10 mouse cellular contexts compared by ENCODE assay signal in genomic region chr7:24459843-24460242, GRCm38 (mm10). TPM values are rescaled to one million over a fixed set of nuclear protein-coding genes. Genes with fewer than 3 reads are reported as not detected.
DNase-seq lines count a peak whose midpoint lies in the region; ATAC-seq lines count a peak whose summit lies in the region.
"Had no signal": no experiment of that assay in that cellular context is flagged by ENCODE, and none has a peak within 500 bp of the region (broad histone marks: within the 10 kb centered on the region; RNA-seq: fewer than 3 reads in every experiment).

No protein-coding gene starts in this region.

- H3K9me3 ChIP-seq in lung, embryonic 16.5 days (ENCODE audit: control insufficient read depth, low read length), result no peaks in the 10 kb centered on the region
- no peaks in the 10 kb centered on the region for H3K9me3 ChIP-seq in hindbrain, embryonic 13.5 days
- H3K9me3 ChIP-seq: embryonic facial prominence, embryonic 12.5 days; hindbrain, embryonic 10.5 days; limb, embryonic 15.5 days had no signal

- 43% methylated on average over 3 of the region's 3 CpGs for WGBS in lung, embryonic 16.5 days
- 75% methylated on average over 3 of the region's 3 CpGs for WGBS in hindbrain, embryonic 13.5 days

- H3K36me3 ChIP-seq in lung, embryonic 16.5 days (ENCODE audit: control insufficient read depth, insufficient read depth, low read length), result no peaks in the 10 kb centered on the region
- H3K36me3 ChIP-seq in hindbrain, embryonic 13.5 days, result no peaks in the 10 kb centered on the region
- H3K36me3 ChIP-seq: embryonic facial prominence, embryonic 12.5 days; hindbrain, embryonic 10.5 days; limb, embryonic 15.5 days had no signal

- intact Hi-C loops in heart, postnatal 14 days (cut with DNase I), result no loop called here

- no peak overlapping the region for H3K9ac ChIP-seq in lung, embryonic 16.5 days (ENCODE audit: low read length)
- H3K9ac ChIP-seq in hindbrain, embryonic 13.5 days, result no peak overlapping the region
- H3K9ac ChIP-seq: embryonic facial prominence, embryonic 12.5 days; limb, embryonic 15.5 days had no signal

- H3K4me3 ChIP-seq in lung, embryonic 16.5 days (ENCODE audit: low read length), result no peak overlapping the region
- H3K4me3 ChIP-seq in hindbrain, embryonic 13.5 days, result no peak overlapping the region
- H3K4me3 ChIP-seq: embryonic facial prominence, embryonic 12.5 days; hindbrain, embryonic 10.5 days; limb, embryonic 15.5 days had no signal

- no peak overlapping the region for H3K4me2 ChIP-seq in lung, embryonic 16.5 days (ENCODE audit: low read depth, low read length)
- no peak overlapping the region for H3K4me2 ChIP-seq in hindbrain, embryonic 13.5 days
- H3K4me2 ChIP-seq: embryonic facial prominence, embryonic 12.5 days; limb, embryonic 15.5 days had no signal

- peaks cover 20% of the 10 kb centered on the region for H3K4me1 ChIP-seq in lung, embryonic 16.5 days (replicated peaks; ENCODE audit: control insufficient read depth, insufficient read depth, low read length)
- peaks cover 12% of the 10 kb centered on the region for H3K4me1 ChIP-seq in hindbrain, embryonic 13.5 days (replicated peaks)

- ATAC-seq in lung, embryonic 16.5 days (ENCODE audit: low read depth), result peak; percentile 23; the same call in 1 of the 2 replicates
- no peak for ATAC-seq in hindbrain, embryonic 13.5 days (ENCODE audit: low FRiP score)

- no peaks in the 10 kb centered on the region for H3K27me3 ChIP-seq in lung, embryonic 16.5 days (ENCODE audit: control insufficient read depth, insufficient read depth, low read depth, low read length)
- H3K27me3 ChIP-seq in hindbrain, embryonic 13.5 days, result peaks cover 8% of the 10 kb centered on the region; the same call in 1 of the 2 replicates

- DNase-seq in urinary bladder, adult 18-20 months (ENCODE audit: low spot score in 2 of 2), result peak; percentile 38 to 61
- no peak for DNase-seq in urinary bladder, adult 2 months (ENCODE audit: low spot score)
- peak; percentile 51 to 53 for DNase-seq in heart, postnatal 14 days
- no peak for DNase-seq in frontal cortex, postnatal 25 days (ENCODE audit: low spot score in 2 of 2)
- no peak for DNase-seq in frontal cortex, postnatal 14 days (ENCODE audit: low spot score in 2 of 2)

- peak overlapping the region; percentile 69 for H3K27ac ChIP-seq in lung, embryonic 16.5 days (ENCODE audit: low read length)
- no peak overlapping the region for H3K27ac ChIP-seq in hindbrain, embryonic 13.5 days
- H3K27ac ChIP-seq: embryonic facial prominence, embryonic 12.5 days; hindbrain, embryonic 10.5 days; limb, embryonic 15.5 days had no signal

RNA-seq across cellular contexts. Expression of gene Plaur, which starts 2.4 kb away (rescaled TPM):
- polyA plus RNA-seq in urinary bladder, adult 2 months (2012; rRNA removed), result 18.8 and 28.9 TPM in 2 replicates
- total RNA-seq in heart, postnatal 14 days (2021), result 1 to 10 TPM; 3.5 to 4.0 TPM
- polyA plus RNA-seq in lung, embryonic 16.5 days (2015; fragmentation: Nextera tagmentation; extraction: Ambion mirVana), result 17.6 and 19.7 TPM in 2 replicates
- 1.2 and 1.6 TPM in 2 replicates for polyA plus RNA-seq in hindbrain, embryonic 13.5 days (2015; fragmentation: Nextera tagmentation; extraction: Ambion mirVana)

RNA-seq across cellular contexts. Expression of gene Irgc1, which starts 7.7 kb away (rescaled TPM):
- polyA plus RNA-seq in urinary bladder, adult 2 months (2012; rRNA removed), result 0.03 TPM in 1 of 2 replicates, not detected in the other
- total RNA-seq in heart, postnatal 14 days (2021), result not detected
- polyA plus RNA-seq in lung, embryonic 16.5 days (2015; fragmentation: Nextera tagmentation; extraction: Ambion mirVana), result not detected in 2 replicates
- polyA plus RNA-seq in hindbrain, embryonic 13.5 days (2015; fragmentation: Nextera tagmentation; extraction: Ambion mirVana), result not detected in 2 replicates
- polyA plus RNA-seq: embryonic facial prominence, embryonic 12.5 days; hindbrain, embryonic 10.5 days had no signal

RNA-seq across cellular contexts. Expression of gene Cadm4, which starts 22.0 kb away (rescaled TPM):
- 10.0 and 19.2 TPM in 2 replicates for polyA plus RNA-seq in urinary bladder, adult 2 months (2012; rRNA removed)
- 10 to 100 TPM; 14.3 to 14.7 TPM for total RNA-seq in heart, postnatal 14 days (2021)
- polyA plus RNA-seq in lung, embryonic 16.5 days (2015; fragmentation: Nextera tagmentation; extraction: Ambion mirVana), result 1.4 and 1.8 TPM in 2 replicates
- polyA plus RNA-seq in hindbrain, embryonic 13.5 days (2015; fragmentation: Nextera tagmentation; extraction: Ambion mirVana), result 67.2 and 67.9 TPM in 2 replicates

RNA-seq across cellular contexts. Expression of gene Zfp428, which starts 47.0 kb away (rescaled TPM):
- polyA plus RNA-seq in urinary bladder, adult 2 months (2012; rRNA removed), result 10.0 and 10.7 TPM in 2 replicates
- 10 to 100 TPM; 13.8 to 14.7 TPM for total RNA-seq in heart, postnatal 14 days (2021)
- polyA plus RNA-seq in lung, embryonic 16.5 days (2015; fragmentation: Nextera tagmentation; extraction: Ambion mirVana), result 30.4 and 31.8 TPM in 2 replicates
- 259 and 270 TPM in 2 replicates for polyA plus RNA-seq in hindbrain, embryonic 13.5 days (2015; fragmentation: Nextera tagmentation; extraction: Ambion mirVana)

RNA-seq across cellular contexts. Expression of gene AC161166.1, which starts 52.4 kb away (rescaled TPM):
- polyA plus RNA-seq in urinary bladder, adult 2 months (2012; rRNA removed), result not detected in 2 replicates
- not detected for total RNA-seq in heart, postnatal 14 days (2021)
- 0.33 and 0.43 TPM in 2 replicates for polyA plus RNA-seq in lung, embryonic 16.5 days (2015; fragmentation: Nextera tagmentation; extraction: Ambion mirVana)
- polyA plus RNA-seq in hindbrain, embryonic 13.5 days (2015; fragmentation: Nextera tagmentation; extraction: Ambion mirVana), result 1.1 and 1.6 TPM in 2 replicates

Comparison
In these comparisons a context has a peak if more than half of its experiments do, and no peak if none do; other contexts are left out.
1. DNase-seq: peak in urinary bladder, adult 18-20 months (2 of 2) and heart, postnatal 14 days (2 of 2); none in urinary bladder, adult 2 months (single experiment), frontal cortex, postnatal 25 days (0 of 2) and frontal cortex, postnatal 14 days (0 of 2).